Mouse (Mus musculus): Measurements from ENCODE around the gene Ube2n. TPM values are rescaled to one million over a fixed set of nuclear protein-coding genes. Genes with fewer than 3 reads are reported as not detected.

Ube2n gene
- polyA plus RNA-seq, 1 experiment from 2014 or later: 319 TPM

- peak overlapping the region; percentile 95 for H3K9ac ChIP-seq (ENCODE audit: low read length)
- H3K4me3 ChIP-seq (ENCODE audit: low read depth, low read length): peak overlapping the region; percentile 91
- peak; percentile 18; the same call in 1 of the 2 replicates for ATAC-seq (replicated peaks; ENCODE audit: low FRiP score, low TSS enrichment, low read depth)
- peak overlapping the region; percentile 54 for H3K4me2 ChIP-seq (ENCODE audit: low read length)
- H3K36me3 ChIP-seq (ENCODE audit: control insufficient read depth, insufficient read depth, low read length): 0 out of 2 replicates have a peak, but pooled peaks cover 4% of the 10 kb centered on the region
- H3K9me3 ChIP-seq (ENCODE audit: control insufficient read depth, low read length): no peaks in the 10 kb centered on the region
- peak; percentile 70 for DNase-seq (ENCODE audit: low spot score)
- peaks cover 14% of the 10 kb centered on the region for H3K4me1 ChIP-seq (replicated peaks; ENCODE audit: control insufficient read depth, insufficient read depth, low read length)
- H3K27ac ChIP-seq (ENCODE audit: low read depth): peak overlapping the region; percentile 98
- H3K27me3 ChIP-seq (replicated peaks; ENCODE audit: control insufficient read depth, insufficient read depth, low read length): no peaks in the 10 kb centered on the region
- 36% methylated on average over 15 of the region's 15 CpGs for WGBS
These were observed 983 bp upstream of the Ube2n start for GRCm38 (mm10) chr10:95513768-95514556.

GRCm38 (mm10) chr10:95515293-95515931, 467 bp downstream of the Ube2n start:
- DNase-seq (ENCODE audit: low spot score) (peak; percentile 78), ATAC-seq (replicated peaks; ENCODE audit: low FRiP score, low TSS enrichment, low read depth) (peak; percentile 73)
- Histone ChIP-seq H3K4me2 (ENCODE audit: low read length) (peak overlapping the region; percentile 75), H3K9ac (ENCODE audit: low read length) (peak overlapping the region; percentile 95), H3K4me3 (ENCODE audit: low read depth, low read length) (peak overlapping the region; percentile 91), H3K27me3 (replicated peaks; ENCODE audit: control insufficient read depth, insufficient read depth, low read length) (no peaks in the 10 kb centered on the region), H3K4me1 (replicated peaks; ENCODE audit: control insufficient read depth, insufficient read depth, low read length) (peaks cover 14% of the 10 kb centered on the region), H3K9me3 (ENCODE audit: control insufficient read depth, low read length) (no peaks in the 10 kb centered on the region), H3K27ac (ENCODE audit: low read depth) (peak overlapping the region; percentile 98), H3K36me3 (ENCODE audit: control insufficient read depth, insufficient read depth, low read length) (0 out of 2 replicates have a peak, but pooled peaks cover 4% of the 10 kb centered on the region)
- under 1% methylated on average over 75 of the region's 80 CpGs for WGBS

GRCm38 (mm10) chr10:95517656-95518055, 2.7 kb downstream of the Ube2n start:
- H3K27ac ChIP-seq (ENCODE audit: low read depth): no peak overlapping the region
- H3K36me3 ChIP-seq (ENCODE audit: control insufficient read depth, insufficient read depth, low read length): peaks cover 8% of the 10 kb centered on the region; the same call in 1 of the 2 replicates
- 90% methylated on average over 6 of the region's 6 CpGs for WGBS
- peaks cover 14% of the 10 kb centered on the region for H3K4me1 ChIP-seq (replicated peaks; ENCODE audit: control insufficient read depth, insufficient read depth, low read length)
- ATAC-seq (replicated peaks; ENCODE audit: low FRiP score, low TSS enrichment, low read depth): no peak
- H3K27me3 ChIP-seq (replicated peaks; ENCODE audit: control insufficient read depth, insufficient read depth, low read length): no peaks in the 10 kb centered on the region
- H3K4me2 ChIP-seq (ENCODE audit: low read length): no peak overlapping the region
- H3K9ac ChIP-seq (ENCODE audit: low read length): no peak overlapping the region
- H3K9me3 ChIP-seq (ENCODE audit: control insufficient read depth, low read length): no peaks in the 10 kb centered on the region
- H3K4me3 ChIP-seq (ENCODE audit: low read depth, low read length): no peak overlapping the region
- DNase-seq (ENCODE audit: low spot score): no peak

GRCm38 (mm10) chr10:95525037-95525675, 10.2 kb downstream of the Ube2n start:
- ATAC-seq (replicated peaks; ENCODE audit: low FRiP score, low TSS enrichment, low read depth) (no peak), DNase-seq (ENCODE audit: low spot score) (no peak)
- Histone ChIP-seq H3K4me3 (ENCODE audit: low read depth, low read length) (no peak overlapping the region), H3K27ac (ENCODE audit: low read depth) (no peak overlapping the region), H3K9me3 (ENCODE audit: control insufficient read depth, low read length) (no peaks in the 10 kb centered on the region), H3K4me2 (ENCODE audit: low read length) (no peak overlapping the region), H3K4me1 (replicated peaks; ENCODE audit: control insufficient read depth, insufficient read depth, low read length) (0 out of 2 replicates have a peak, but pooled peaks cover 6% of the 10 kb centered on the region), H3K36me3 (ENCODE audit: control insufficient read depth, insufficient read depth, low read length) (peaks cover 4% of the 10 kb centered on the region; the same call in 1 of the 2 replicates), H3K9ac (ENCODE audit: low read length) (no peak overlapping the region), H3K27me3 (replicated peaks; ENCODE audit: control insufficient read depth, insufficient read depth, low read length) (no peaks in the 10 kb centered on the region)
- 68% methylated on average over 6 of the region's 6 CpGs for WGBS

GRCm38 (mm10) chr10:95525871-95526270, 10.9 kb downstream of the Ube2n start:
- H3K4me3 ChIP-seq (ENCODE audit: low read depth, low read length): no peak overlapping the region
- H3K9me3 ChIP-seq (ENCODE audit: control insufficient read depth, low read length): no peaks in the 10 kb centered on the region
- DNase-seq (ENCODE audit: low spot score): no peak
- 93% methylated on average over 5 of the region's 5 CpGs for WGBS
- ATAC-seq (replicated peaks; ENCODE audit: low FRiP score, low TSS enrichment, low read depth): no peak
- H3K27me3 ChIP-seq (replicated peaks; ENCODE audit: control insufficient read depth, insufficient read depth, low read length): no peaks in the 10 kb centered on the region
- 0 out of 2 replicates have a peak, but pooled peaks cover 6% of the 10 kb centered on the region for H3K4me1 ChIP-seq (replicated peaks; ENCODE audit: control insufficient read depth, insufficient read depth, low read length)
- no peak overlapping the region for H3K9ac ChIP-seq (ENCODE audit: low read length)
- H3K36me3 ChIP-seq (ENCODE audit: control insufficient read depth, insufficient read depth, low read length): peaks cover 4% of the 10 kb centered on the region; the same call in 1 of the 2 replicates
- no peak overlapping the region for H3K27ac ChIP-seq (ENCODE audit: low read depth)
- H3K4me2 ChIP-seq (ENCODE audit: low read length): no peak overlapping the region

GRCm38 (mm10) chr10:95526495-95527122, 11.7 kb downstream of the Ube2n start:
- ATAC-seq (replicated peaks; ENCODE audit: low FRiP score, low TSS enrichment, low read depth) (no peak), DNase-seq (ENCODE audit: low spot score) (no peak)
- no peak overlapping the region for H3K4me2 ChIP-seq (ENCODE audit: low read length)
- H3K9ac ChIP-seq (ENCODE audit: low read length): no peak overlapping the region
- H3K36me3 ChIP-seq (ENCODE audit: control insufficient read depth, insufficient read depth, low read length): peaks cover 4% of the 10 kb centered on the region; the same call in 1 of the 2 replicates
- no peaks in the 10 kb centered on the region for H3K9me3 ChIP-seq (ENCODE audit: control insufficient read depth, low read length)
- H3K27me3 ChIP-seq (replicated peaks; ENCODE audit: control insufficient read depth, insufficient read depth, low read length): no peaks in the 10 kb centered on the region
- H3K4me3 ChIP-seq (ENCODE audit: low read depth, low read length): no peak overlapping the region
- H3K27ac ChIP-seq (ENCODE audit: low read depth): no peak overlapping the region
- 0 out of 2 replicates have a peak, but pooled peaks cover 6% of the 10 kb centered on the region for H3K4me1 ChIP-seq (replicated peaks; ENCODE audit: control insufficient read depth, insufficient read depth, low read length)
- 72% methylated on average over 5 of the region's 5 CpGs for WGBS

- H3K27ac ChIP-seq (ENCODE audit: low read depth): no peak overlapping the region
- no peaks in the 10 kb centered on the region for H3K36me3 ChIP-seq (ENCODE audit: control insufficient read depth, insufficient read depth, low read length)
- no peak overlapping the region for H3K4me3 ChIP-seq (ENCODE audit: low read depth, low read length)
- H3K4me1 ChIP-seq (replicated peaks; ENCODE audit: control insufficient read depth, insufficient read depth, low read length): peaks cover 9% of the 10 kb centered on the region; the same call in 1 of the 2 replicates
- H3K9ac ChIP-seq (ENCODE audit: low read length): no peak overlapping the region
- WGBS: 79% methylated on average over 2 of the region's 2 CpGs
- H3K9me3 ChIP-seq (ENCODE audit: control insufficient read depth, low read length): no peaks in the 10 kb centered on the region
- ATAC-seq (replicated peaks; ENCODE audit: low FRiP score, low TSS enrichment, low read depth) (no peak), DNase-seq (ENCODE audit: low spot score) (no peak)
- H3K27me3 ChIP-seq (replicated peaks; ENCODE audit: control insufficient read depth, insufficient read depth, low read length): no peaks in the 10 kb centered on the region
- H3K4me2 ChIP-seq (ENCODE audit: low read length): no peak overlapping the region
These were observed 15.7 kb downstream of the Ube2n start for GRCm38 (mm10) chr10:95530551-95531121.

GRCm38 (mm10) chr10:95532916-95533315, 18.0 kb downstream of the Ube2n start:
- peaks cover 4% of the 10 kb centered on the region; the same call in 1 of the 2 replicates for H3K4me1 ChIP-seq (replicated peaks; ENCODE audit: control insufficient read depth, insufficient read depth, low read length)
- no peaks in the 10 kb centered on the region for H3K27me3 ChIP-seq (replicated peaks; ENCODE audit: control insufficient read depth, insufficient read depth, low read length)
- H3K36me3 ChIP-seq (ENCODE audit: control insufficient read depth, insufficient read depth, low read length): no peaks in the 10 kb centered on the region
- ATAC-seq (replicated peaks; ENCODE audit: low FRiP score, low TSS enrichment, low read depth) (no peak), DNase-seq (ENCODE audit: low spot score) (no peak)
- H3K9ac ChIP-seq (ENCODE audit: low read length): no peak overlapping the region
- no peak overlapping the region for H3K4me2 ChIP-seq (ENCODE audit: low read length)
- no peak overlapping the region for H3K4me3 ChIP-seq (ENCODE audit: low read depth, low read length)
- no peak overlapping the region for H3K27ac ChIP-seq (ENCODE audit: low read depth)
- WGBS: 95% methylated on average over 5 of the region's 5 CpGs
- H3K9me3 ChIP-seq (ENCODE audit: control insufficient read depth, low read length): no peaks in the 10 kb centered on the region

Data from intestine, embryonic 14.5 days (tissue).